Mouse (Mus musculus) ZHBTc4 (cell line): ENCODE measurements around the gene Espn.

Source experiments
- DNase-seq: peaks from one replicate; pipeline ENCODE4 v3.0.0-alpha.2; 2011; ENCODE audit warnings: low read depth, low spot score

Gene Espn

DNA sequence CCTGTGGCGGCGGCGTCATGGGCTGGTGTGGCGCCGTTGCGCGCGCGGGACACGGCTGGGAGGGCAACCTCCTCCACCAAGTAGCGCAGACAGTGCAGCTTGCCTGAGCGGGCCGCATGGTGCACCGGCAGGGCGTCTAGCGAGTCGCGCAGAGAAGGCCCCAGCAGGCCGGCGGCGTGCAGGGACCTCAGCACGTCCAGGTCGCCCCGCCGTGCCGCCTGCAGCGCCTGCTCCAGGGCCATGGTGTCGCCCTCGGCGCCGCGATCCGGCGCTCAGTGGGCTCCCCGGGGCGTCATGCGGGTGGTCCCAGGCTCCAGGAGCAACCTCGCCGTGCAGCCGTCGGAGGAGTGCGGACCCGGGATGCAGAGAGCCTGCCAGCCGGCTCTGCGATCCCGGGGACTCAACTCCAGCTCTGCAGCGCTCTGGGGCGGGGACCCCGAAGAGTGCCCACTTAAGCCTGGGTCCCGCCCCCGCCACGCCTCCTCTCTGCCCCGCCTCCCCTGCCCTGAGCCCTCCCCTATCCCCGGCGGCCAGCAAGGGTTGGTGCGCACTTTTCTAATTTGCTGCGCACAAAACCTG, at the start of gene Espn:
TSS of gene Espn (minus strand) at position 406 of the 579 bp plus-strand sequence.
- peak; percentile 90 for DNase-seq

DNA sequence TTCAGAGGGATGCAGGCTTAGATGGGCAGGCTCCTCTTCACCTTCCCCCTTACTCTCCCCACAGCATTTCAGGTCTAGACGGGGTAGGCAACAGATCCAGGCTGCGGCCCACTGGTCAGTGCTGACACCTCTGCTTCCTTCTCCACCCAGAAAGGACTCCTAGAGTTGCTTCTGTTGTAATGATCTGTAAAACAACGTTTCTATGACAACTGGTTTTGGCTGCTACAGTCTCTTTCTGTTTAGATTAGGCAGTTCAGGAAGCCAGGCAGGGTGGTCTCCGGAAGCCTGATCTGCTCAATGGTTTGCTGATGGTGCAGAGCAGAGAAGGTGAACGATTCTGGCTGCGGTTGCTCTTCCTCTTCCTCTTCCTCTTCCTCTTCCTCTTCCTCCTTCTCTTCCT, 49.3 kb upstream of the Espn start:
- DNase-seq = no peak

DNA sequence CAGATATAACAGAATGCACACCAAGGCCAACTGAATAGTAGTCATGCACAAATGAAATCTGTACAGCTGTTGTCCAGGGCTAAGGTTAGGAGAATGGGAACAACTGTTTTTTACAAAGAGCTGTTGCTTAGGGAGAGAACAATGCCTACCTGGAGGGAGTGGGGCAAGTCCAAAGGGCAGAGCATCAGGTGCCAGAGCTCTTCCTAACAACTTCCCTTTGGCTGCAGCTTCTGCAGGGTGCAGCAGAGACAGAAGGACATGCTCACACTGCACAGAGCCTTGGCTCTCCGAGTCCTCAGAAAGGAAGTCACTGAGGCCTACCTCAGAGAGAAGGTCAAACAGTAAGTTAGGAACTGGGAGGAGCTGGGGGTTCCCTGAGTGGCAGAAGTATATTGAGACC, 47.4 kb upstream of the Espn start:
- DNase-seq = no peak

DNA sequence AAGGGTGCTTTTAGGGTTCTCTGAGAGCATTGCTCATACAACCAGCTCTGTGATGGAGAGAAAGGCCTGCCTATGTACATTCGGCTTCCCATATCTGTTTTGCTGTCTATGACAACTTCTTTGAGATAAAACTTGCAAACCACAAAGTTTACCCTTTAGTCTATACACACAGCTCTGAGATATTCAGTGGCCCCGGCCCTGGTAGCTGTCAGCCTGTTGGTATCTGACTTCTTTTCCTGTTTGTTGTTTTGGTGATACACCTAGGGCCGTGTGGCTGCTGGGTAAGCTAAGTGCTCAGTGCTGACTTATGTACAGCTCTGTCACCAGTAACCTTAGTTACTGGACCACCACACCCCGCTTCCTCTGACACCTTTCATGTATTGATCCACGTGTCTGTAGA, 45.4 kb upstream of the Espn start:
- no peak for DNase-seq

DNA sequence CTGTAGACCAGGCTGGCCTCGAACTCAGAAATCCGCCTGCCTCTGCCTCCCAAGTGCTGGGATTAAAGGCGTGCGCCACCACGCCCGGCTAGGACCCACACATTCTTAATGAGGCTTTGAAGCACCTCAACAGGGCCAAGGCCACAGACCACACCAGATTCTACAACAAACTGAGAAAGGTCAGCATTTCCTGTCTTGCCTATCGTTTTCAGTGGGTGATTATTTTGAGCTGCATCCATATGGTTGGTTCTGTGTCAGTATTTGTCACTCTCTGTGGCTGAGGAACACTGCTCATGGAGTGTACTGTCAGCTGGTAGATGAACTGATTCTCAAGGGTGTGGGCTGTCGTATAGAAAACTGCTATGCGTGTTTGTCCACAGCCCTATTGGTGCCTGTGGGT, 44.1 kb upstream of the Espn start:
- no peak for DNase-seq

DNA sequence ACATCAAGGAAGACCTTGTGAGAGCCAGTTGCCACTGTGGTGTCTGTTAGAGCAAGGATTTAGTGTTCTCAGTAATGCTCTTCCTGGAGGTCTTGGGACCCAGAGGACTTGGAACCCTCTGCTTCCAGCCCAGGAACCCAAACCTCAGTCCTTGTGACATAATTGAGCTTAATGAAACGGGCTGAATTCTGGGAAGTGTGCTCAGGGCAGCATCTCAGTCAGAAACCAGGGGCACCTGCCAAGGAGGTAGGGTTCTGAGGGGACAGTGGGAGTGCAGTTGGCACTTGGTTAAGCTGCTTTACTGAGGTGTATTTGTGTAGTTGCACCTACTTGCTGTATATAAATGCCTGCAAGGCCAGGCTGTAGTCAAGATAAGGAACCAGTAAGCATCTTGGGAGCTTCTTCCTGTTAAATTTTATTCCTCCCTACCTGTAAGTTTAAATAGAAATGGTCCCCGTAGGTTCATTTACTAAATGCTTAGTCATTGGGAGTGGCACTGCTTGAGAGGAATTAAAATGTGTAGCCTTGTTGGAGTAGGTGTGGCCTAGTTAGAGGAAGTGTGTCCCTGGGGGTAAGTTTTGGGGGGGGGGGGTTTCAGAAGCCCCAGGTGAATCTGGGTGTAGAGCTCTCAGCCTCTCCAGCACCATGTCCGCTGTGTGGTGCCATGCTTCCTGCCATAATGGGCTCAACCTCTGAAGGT, 42.5 kb upstream of the Espn start:
- DNase-seq = peak; percentile 48

DNA sequence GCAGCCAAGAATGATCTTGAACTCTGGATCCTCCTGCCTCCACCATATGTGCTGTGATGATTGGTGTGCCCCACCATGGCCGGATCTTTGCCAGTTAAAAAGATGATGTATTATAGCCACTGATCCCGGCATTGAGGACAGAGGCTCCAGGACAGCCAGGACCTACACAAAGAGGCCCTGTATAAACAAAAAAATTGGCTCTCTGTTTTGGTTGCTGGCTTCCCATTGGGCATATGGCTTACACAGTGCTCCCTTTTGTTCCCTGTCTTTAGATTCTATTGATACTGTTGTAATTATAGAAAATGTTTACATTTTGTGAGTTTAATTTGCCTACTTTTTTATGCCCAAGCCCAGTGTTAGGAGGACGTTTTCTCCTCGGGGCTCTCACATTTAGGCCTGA, 40.4 kb upstream of the Espn start:
- DNase-seq = no peak

DNA sequence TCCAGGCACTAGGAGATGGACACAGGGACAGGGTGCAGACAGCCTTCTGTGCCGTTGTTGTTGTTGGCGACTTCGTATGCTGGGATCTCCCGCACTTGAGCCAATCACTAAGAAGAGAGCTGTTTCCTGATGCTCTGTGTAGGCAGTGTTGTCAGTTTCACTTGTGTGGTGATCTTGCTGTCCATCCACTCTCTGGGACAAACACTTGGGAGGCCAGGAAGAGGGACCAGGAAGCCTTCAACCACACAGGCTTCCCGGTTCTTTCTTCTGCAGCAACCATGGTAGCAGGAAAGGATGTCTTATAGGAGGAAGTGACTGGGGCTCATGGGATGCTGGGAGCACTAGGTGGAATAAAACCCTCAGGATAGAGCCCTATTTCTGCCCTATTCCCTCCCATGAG, 38.5 kb upstream of the Espn start:
- no peak for DNase-seq

DNA sequence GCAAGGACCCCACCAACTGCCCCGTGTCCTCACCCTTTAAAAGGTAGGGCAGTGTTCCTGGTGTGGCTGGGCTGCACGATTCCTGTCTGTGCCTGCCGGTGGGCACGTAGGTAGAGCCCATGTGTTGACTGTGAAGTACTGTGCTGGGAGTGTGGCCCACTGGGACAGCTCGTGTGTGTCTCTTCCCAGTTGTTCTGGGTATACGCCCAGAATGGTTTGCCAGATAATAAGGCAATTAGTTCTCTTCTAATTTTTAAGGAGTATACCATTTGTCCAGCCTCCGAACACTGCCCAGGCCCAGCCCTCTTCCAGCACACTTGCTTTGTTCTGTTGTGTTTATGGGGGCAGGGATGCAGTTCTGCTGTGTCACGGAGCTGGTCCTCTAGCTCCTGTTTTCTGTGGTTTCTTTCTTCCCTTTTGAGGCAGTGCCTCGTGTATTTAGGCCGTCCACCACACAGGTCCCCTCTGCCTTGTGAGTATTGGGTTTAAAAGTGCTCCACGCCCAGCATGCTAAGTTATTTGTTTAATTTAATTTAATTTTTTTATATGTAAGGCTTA, 38.0 kb upstream of the Espn start:
- DNase-seq = no peak

DNA sequence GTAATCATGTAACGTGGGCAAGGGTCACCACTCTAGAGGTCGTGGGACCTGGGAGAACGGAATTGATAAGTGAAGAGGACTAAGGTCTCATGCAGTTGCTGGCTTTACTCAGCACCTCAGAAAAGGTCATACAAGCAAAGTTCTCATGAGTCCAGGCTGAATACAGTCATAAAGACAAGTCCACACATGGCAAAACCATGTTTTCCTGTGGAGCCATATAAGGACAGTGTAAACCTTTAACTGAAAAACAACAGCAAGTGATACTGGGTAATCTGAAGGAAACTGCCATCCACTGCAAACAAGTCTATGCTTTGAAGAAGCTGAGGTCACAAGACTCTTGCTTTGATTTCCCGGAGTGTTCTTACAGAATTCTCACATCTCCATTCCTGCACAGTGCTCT, 37.5 kb upstream of the Espn start:
- DNase-seq = no peak

DNA sequence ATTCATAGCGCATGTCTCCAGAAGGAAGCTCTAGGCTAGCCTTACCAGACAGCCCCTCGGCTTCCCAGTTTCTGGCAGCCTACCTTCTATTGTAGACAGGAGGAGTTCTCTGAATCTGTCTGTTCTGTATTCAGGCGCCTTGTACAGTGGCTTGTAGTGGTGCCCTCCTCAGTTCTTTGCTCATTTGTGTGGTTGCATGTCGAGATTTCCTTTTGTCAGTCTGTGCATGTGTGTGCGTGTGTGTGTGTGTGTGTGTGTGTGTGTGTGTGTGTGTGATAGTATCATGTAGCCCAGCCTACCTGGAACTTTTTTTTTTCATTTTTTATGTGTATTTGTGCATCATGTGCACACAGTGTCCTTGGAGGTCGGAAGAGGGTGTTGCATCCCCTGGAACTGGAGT, 36.9 kb upstream of the Espn start:
- no peak for DNase-seq

DNA sequence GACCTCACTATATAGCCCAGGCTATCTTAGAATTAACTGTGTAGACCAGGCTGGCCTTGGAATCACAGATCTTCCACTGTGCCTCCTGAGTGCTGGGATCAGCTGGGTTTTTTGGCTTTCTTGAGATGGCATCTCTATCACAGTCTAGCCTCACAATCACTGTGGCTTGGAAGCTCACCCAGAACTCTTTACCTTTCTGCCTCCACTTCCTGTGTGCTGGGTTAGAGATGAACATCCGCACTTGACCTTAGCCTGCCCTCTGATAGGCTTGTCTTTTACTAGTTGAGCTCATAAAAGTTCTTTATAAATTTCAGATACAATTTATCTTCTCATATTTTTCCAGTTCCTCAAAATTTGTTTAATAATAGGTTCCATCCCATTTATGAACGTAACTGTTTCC, 36.5 kb upstream of the Espn start:
- DNase-seq = no peak

DNA sequence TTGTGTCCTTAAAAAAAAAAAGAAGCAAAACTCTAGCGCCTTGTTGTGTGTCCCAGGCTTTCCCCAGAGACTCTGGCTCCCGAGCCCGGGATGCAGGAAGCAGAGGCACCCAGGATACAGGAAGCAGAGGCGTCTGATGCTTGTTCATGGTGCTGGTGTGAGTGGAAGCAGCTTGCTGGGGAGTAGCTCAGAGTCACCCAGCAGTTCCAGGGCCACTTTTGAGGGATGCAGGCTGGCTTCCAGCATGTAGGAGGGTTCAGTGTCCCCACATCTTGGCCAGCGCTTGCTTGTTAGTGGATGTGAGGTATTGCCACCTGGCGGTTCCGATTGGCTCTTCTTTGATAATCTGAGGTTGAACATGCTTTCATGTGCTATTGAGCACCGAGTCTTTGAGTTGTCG, 35.0 kb upstream of the Espn start:
- no peak for DNase-seq

DNA sequence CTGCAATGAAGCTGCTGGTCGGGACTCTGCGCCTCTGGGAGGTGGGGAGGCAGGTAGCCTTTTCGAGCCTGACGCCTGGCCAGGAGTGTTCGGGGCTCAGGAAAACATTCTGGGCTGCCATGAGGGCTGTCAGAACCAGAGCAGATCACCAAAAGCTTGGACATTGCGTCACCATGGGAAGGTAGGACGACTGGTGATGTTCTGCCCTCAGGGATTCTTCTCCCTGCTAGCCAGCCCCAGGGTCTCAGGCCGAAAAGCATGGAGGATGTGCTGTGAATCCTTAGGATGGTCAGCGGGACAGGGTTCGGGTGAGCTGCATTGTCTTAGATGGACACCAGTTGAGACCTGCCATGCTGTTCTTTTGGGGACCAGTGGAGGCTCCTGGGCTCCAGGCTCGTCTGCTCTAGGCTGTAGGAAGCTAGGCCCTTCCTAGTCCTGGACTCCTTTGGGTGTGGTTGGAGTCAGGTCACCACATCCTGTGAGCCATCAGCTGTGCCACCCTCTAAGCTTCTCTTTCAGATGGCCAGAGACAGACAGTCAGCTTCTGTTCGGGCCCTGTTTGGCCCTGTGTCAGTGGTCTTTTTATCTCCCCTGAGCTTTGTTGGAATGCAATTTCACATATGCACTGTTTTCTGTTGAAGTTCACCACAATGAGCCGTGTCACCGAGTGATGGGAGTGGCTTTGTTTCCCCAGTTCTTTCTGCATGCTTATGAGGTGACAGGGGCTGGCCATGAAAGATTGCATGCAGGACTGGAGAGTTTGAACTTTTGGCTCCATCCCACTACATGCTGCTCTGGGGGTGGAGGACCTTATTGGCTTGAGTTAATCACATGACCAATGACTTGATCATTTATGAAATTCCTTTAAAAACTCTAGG, 34.3 kb upstream of the Espn start:
- DNase-seq = no peak

DNA sequence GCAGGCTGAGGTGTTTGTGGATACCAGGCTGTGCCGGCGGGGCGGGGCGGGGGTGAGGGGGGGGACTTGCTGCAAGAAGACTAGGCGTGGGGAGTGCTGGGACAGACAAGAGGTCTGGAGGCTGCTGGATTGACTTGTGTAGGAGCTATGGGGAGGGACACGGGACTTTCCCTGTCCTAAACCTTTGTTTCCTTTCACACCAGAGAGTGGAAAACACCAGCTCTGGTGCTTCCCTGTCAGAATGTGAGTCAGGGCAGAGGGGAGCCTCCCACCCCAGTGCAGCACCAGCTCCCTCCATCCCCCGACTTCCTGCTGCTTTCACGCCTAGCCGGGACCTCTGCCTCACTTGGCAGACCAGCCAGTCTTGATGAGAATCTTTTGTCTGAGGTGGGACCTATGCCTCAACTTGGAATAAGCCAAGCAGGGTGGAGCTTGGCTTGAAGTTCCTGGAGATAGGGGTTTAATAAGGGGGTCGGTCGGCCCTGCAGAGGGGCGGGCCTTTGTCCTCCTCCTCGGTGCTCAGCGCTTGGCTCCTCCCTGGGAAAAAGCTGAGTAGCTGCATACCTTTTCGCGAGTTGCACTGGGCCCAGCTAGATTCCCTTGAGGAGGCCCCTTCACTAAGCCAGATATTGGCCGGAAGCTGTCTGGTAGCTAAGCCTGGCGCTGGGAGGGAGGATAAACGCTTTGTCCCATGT, 33.5 kb upstream of the Espn start:
- DNase-seq = peak; percentile 74

DNA sequence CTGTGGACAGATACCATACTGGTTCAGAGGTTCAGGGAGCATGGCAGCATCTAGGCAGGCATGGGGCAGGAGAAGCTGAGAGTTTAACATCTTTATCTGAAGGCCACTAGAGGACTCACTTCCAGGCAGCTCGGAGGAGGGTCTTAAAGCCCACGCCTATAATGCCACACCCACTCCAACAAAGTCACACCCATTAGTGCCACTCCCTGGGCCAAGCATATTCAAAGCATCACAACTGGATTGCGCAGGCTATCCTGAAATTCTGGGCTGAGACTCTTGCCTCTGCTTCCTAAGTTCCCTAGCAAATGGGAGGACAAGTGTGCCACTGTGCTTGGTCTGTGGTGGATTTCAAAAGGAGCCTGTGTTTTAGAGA, 33.0 kb upstream of the Espn start:
- peak; percentile 94 for DNase-seq

DNA sequence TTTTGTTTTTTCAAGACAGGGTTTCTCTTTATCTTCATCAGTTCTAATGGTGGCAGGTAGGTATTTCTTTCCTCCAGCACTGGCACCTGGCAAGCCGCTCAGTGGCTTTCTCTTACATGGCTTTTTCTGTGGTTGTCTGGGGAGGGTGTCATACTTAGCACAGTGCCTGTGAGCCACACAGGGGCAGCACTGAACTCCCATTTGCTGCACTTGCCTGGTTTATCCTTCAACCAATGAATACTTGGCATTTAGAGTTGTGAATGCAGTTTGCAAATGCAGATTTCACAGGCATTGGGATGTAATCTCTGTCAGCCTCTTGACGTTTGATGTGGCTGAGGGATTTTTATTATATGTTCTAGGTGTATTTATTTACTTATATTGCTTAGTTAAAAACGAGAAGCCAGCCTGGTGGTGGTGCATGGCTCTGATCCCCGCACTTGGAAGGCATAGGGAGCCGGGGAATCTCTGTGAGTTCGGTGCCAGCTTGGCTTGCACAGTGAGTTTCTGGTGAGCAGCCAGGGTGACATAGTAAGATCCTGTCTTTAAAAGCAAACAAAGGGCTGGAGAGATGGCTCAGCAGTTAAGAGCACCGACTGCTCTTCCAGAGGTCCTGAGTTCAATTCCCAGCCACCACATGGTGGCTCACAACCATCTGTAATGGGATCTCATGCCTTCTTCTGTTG, 32.3 kb upstream of the Espn start:
- DNase-seq = peak; percentile 44

DNA sequence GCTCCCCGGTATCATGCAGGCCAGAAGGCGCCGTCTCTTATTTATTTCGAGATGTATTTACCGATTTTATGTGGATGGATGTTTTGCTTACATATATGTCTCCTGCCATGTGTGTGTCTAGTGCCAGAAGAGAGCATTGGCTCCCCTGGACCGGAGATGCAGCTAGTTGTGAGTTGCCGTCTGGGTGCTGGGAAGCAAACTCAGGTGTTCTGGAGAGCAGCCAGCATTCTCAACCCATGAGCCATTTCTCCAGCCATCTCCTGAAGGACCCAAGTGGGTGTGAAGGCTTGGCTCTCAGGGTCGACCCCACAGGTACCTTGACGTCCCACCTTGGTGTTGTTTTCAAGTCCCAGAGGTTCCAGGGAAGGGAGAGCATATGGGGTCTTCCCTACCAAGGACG, 30.0 kb upstream of the Espn start:
- DNase-seq = no peak

DNA sequence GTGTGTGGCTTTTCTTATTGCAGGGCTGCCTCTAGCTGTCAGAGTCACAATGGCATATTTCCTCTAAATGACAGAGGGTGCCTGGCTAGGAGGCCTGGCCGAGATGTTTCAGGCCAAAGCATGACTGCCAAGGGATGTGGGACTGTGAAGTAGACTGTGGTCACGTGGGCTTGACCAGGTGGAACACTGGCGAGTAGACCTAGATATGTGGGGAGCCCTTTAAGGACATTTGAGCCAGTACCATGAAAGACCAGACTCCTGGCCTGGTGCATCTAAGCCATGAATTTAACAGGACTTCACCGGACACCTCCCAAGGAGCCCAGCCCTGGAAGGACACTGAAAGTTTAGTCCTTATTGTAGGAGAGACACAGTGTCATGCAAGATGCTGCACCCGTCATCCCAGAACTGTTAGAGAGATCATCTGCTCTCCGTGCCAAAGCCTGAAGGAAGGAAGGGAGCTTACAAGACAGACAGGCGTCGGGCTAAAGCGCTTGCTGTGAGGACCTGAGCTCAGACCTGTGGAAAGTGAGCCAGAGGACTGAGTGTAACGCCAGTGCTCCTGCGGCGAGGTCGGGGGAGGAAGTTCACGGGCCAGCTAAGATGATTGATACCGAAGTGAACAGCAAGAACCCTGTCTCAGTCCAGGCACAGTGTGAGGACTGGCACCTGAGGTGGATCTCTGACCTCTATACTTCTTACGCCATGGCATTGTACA, 27.9 kb upstream of the Espn start:
- DNase-seq = no peak

DNA sequence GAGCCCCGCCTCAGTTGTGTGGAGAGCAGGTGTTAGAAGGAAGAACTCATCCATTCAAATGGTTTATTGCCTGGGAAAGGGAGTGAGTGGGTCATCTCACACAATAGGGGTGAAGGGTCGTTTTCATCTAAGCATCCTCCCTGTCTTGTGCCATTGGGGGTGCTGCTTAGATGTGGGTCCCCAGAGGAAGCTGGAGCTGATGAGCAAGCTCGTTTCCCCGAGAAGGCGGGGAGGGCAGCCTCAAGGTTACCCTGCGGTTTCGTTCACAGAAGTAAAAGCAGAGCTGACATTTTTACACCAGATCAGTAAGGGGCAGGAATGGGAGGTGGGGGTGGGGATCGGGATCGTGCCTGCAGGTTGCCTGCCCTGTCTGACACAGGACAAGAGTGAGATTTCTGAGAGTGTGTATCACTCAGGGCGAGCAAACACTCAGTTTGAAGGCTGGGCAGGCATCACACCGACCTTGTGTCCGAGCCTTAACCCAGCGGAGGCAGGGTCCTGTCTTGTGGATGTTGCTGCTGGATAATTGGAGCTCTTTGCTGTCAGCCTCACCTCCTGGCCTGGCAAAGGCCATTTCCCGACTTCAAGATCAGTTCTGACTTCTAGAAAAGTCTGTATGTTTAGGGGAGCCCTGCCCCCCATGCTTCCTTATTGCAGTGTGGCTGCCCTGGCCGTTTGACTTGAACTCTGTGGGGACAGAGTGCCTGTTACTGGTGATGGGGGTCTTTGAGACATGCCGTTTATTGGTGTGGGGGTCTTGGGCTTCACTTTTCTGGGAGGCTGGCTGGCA, 26.9 kb upstream of the Espn start:
- no peak for DNase-seq
